Mouse (Mus musculus) A20 (cell line): ENCODE data around the gene Tmbim1.
A peak's percentile ranks its signal among the peaks of the same experiment; 100 is the strongest.

Experiments
- DNase-seq: peaks from one replicate; pipeline ENCODE4 v3.0.0-alpha.2; 2011; ENCODE audit warnings: low read depth, low spot score

Gene Tmbim1

DNA sequence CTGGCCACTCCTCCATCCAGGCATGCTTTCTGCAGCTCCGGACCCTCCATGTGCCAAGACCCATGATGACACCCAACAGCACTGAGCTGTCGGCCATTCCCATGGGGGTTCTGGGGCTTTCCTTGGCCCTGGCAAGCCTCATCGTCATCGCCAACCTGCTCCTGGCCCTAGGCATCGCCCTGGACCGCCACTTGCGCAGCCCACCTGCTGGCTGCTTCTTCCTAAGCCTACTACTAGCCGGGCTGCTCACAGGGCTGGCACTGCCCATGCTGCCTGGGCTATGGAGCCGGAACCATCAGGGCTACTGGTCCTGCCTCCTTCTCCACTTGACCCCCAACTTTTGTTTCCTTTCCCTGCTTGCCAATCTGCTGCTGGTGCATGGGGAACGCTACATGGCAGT, 26.9 kb downstream of the Tmbim1 start, which contains the start of gene Gpbar1:
Gpbar1 (plus strand) TSS at position 13 of the 400 bp plus-strand sequence.
- no peak for DNase-seq

DNA sequence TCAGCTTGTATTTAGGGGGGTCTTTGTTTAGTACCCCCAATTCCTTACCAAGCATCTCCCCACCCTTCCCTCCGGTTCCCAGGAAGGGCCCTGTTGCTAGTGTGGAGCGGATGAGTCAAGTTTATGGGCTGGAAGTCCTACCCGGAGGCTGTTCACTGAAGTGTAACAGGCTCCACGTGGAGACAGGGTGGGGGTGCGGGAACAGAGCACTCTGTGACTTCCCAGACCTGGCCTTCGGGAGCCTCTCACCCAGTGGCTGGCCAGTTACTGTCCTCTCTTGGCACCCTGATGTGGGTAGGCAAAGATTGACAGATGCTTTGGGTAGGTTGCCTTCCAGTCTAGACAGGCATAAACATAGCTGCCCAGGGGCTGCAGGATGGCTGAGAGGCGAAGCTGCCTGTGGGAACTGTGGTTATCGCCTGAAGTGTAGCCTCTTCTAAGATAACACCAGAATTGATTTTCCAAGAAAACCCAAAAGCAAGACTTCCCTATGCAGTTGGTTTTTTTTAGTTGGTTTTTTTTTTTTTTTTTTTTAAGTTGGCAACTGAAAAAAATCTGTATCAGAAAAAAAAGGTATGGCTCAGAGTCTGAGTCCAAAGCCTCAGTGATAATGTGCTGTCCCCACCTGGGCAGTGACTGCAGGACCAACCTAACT, 27.4 kb downstream of the Tmbim1 start:
- no peak for DNase-seq

DNA sequence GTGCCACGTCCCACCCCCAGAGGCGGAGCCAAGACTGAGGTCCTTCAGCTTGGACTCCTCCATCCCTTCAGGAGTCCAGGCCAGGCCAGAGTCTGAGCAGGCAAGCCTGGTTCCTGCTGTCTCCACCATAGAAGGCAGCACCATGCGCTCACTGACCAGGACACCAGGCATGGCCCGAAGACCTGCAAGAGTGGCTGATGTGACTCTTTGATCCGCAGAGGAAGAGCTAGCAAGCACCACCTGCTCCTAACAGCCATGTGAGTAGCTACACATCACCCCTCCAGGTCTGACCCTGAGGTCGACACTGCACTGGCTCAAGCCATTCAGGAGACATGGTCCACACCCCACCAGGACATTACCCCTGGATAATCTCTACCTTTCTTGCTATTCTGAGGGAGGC, 28.4 kb downstream of the Tmbim1 start:
- DNase-seq: no peak

DNA sequence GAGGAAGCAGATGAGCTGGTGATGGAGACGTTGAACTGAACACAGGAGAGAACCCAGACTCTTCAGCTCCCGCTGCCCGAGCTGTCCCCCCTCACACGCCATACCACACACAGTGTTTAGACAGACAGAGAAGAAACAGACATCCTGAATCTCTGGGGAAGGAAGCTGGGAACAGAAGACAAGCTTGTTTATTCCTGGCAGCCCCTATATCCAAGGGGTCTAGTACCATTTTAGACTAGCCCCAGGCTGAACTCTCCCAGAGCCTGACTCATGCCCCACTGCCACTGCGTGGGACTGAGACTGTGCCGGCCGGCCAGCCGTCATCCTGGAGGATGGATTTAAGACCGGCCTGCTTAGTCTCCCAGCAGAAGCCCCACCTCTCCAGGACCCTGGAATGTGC, 30.4 kb downstream of the Tmbim1 start:
- no peak for DNase-seq

DNA sequence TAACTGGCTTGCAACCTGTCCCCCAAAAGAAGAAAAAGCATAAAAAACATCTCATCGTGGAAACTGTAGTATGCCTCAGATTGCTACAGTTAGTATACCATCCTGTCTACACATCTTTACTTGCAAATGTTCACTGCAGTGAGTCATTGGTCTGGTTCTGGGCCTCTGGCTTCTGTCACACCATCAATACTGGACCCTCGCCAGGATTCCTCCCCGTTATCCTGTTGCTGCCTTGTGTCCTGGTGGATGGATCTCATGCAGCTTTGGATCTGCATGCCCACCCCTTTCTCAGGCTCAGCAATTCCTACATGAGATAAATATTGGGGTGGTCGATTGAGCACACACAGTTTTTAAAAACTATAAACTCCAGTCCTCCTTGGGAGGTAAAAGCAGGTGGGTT, 33.8 kb downstream of the Tmbim1 start:
- DNase-seq: no peak

DNA sequence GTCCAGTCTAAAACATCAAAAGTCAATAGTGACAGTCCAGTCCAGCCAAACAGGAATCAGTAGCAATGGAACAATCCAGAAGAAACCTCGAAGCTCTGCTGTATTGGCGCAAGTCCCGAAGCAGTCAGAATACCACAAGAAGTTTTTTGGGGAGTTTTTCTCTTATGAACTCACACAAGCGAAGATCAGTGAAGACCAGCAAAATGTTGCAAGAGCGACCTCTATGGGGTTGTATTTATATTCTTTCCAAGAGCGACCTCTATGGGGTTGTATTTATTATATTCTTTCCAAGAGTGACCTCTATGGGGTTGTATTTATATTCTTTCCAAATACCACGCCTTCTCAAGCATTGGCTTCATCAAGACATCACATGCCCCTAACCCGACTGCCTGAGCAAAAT, 36.7 kb downstream of the Tmbim1 start:
- DNase-seq: peak; percentile 56

DNA sequence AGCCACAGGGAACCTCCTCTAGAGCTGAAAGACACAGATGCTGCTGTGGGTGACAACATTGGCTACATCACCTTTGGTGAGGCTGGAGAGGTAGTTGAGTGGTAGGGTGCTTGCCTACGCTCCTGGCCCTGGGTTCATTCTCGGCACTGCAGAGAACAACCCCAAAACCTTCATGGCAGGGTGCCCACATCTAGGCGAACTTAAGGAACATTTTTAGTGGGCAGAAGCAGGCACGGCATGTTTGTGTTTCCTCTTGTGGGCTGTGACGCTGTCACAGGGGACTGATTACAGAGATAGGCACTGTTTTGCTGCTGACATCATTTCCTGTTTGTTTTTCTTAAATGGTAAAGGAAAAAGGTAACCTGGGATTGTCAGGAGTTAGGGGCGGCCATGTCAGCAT, 42.9 kb downstream of the Tmbim1 start:
- DNase-seq: no peak

DNA sequence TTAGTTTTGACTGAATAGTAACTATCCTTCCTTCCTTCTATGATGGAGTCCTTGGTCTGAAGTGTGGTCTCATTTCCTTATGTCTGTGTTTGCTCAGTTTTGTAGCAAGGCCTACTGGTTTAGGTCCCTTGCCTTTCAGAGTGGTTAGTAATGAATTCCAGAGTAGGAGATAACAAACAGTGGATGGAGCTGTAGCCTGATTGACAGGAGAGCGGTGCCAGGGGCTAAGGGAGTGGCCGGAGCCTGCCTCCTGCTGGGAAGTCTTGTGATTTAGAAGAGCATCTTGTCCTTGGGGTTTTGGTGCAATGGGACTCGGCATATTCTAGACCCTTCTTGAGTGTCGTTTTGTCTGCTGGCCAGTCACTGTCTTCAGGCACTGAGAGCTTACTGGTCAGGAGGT, 48.6 kb downstream of the Tmbim1 start:
- no peak for DNase-seq

DNA sequence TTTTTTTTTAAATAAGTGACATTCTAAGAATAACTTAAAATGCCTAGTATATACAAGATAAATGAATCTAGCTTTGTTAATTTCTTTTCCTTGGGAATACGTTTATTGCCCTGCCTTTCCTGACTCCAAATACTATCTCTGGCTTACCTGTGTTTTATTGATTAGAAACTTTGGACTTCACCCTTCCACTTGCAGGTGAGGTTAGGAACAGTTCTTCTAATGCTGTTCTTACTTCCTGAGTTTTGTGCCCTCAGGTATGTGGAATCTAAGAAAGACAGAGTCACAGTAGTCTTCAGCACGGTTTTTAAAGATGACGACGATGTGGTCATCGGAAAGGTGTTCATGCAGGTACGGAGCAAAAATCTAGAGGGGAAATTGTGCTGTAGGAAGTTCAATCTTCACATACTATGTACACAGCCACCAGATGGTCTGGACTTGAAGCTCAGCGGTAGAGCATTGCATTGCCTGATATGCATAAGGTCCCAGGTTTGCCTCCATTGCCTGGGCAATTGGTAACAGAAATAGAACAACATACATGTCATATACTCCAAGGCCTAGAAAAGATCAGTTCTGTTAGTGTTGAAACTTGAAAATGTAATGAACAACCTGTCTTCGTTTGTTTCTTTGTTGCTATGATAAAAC, 49.6 kb downstream of the Tmbim1 start:
- DNase-seq: no peak

DNA sequence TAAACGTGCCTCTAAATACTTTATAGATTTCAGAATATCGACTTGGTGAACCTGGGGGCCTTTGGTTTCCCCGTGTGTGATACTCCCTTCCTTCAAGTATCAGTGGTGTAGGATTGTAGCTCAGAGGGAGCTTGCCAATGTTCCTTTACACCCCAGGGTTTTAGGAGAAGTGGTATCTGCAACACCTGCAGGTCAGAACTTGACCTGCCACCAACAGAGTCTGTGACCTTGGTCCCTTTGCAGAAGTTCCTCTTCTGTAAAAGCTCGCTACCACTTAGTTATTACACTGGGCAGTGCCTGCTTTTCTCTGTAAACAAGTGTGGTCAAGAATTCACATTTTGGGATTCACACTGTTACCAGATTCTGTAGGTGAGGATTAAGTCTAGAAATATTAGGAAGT, 55.3 kb downstream of the Tmbim1 start:
- peak; percentile 68 for DNase-seq

DNA sequence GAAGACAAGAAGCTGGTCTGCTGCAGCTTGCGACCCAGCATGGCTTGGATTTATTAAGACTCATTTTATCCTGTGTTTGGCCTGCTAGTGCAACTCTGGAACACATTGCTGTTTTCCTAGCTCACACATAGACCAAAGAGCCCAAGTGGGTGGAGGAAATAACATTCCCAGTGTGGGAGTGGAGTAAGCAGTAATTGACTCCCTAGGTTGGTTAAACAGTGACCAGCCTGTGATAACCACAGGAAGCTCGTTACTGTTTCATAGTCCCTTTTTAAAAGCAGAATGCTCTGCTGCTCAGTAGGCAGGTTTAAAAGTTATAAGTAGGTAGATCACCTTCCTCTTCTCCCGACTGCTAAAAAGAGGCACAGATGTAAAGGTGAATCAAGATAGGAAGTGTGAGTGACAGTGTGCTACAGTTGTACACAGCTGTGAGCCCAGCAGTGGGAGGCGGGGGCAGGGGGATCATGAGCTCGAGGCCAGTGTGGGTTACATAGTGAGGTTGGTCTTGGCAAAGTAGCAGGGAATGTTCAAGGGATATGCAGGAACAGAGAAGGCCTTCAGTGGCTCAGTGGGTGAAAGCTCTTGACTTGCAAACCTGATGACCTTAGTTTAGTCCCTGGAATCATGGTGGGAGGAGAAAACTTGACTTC, 56.0 kb downstream of the Tmbim1 start:
- DNase-seq: peak; percentile 70

DNA sequence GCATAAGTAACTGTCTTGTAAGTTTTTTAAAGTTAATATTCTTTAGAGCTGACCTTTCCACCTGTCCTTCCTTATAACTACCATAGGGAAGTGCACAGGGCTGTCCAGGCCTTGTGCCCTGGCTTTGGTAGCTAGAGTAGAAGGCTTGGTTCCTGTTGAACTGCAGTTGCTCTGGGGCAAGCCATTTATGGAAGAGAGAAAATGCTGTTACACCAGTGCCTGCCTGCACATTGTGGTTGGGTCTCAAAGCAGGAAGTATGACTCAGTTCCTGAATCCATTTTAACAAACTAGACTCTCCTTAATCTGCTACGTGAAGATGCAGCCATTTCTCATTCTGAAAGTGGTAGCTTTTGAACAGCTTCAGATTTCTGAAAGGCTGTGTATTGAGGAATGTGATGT, 56.6 kb downstream of the Tmbim1 start:
- peak; percentile 85 for DNase-seq

DNA sequence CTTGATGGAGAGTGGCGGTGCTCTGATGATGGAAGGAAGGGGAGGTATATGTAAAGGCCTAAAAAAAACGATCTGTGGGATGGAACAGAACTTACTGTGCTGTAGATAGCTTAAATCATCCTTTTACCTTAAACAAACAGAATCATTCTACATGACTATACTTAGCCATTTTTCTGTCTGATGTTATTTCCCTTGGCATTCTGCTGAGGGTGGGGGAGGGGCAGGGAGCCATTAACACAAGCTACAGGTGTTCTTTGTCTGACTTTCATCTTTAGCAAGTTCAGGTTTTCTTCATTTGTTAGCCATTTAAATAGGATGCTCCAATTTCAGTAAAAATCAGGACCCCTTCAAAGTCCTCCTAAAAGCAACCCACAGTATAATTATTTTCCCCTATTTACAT, 59.9 kb downstream of the Tmbim1 start:
- DNase-seq: peak; percentile 51

DNA sequence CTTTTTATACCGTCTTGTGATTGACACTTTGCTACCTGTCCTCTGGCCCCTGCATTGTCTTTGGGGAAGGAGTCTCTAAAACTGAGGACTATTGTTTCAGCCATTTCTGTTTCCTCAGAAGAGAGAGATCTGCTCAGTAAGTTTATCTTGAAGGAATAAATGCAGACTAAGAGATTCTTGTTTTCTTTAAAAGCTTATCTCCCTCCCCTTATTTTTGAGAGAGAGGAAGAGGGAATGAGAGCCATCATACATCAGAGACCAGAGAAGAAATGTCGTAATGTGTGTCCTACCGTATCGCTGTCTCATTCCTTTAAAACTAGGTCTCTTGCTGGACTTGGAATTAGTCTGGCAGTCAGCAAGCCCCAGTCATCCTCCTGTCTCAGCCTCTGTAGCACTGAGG, 64.6 kb downstream of the Tmbim1 start:
- DNase-seq: no peak

DNA sequence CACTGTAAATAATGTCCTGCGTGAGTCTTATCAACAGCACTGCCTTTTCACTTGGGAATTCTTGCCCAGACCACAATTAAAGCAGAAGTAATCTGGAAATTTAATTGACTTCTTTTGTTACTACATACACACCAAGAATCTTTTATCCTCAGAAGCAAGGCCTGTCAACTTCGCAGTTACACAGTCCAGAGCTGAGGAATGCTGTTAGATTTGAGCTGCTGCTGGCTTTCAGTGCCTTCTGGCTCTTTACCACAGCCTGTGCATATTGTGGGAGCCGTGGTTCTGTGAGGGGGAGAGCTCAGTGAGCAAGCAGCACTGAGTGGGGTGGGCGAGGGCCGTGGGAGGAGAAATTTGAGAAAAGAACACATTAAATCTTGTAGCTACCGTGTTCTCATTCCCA, 65.1 kb downstream of the Tmbim1 start:
- DNase-seq: no peak

DNA sequence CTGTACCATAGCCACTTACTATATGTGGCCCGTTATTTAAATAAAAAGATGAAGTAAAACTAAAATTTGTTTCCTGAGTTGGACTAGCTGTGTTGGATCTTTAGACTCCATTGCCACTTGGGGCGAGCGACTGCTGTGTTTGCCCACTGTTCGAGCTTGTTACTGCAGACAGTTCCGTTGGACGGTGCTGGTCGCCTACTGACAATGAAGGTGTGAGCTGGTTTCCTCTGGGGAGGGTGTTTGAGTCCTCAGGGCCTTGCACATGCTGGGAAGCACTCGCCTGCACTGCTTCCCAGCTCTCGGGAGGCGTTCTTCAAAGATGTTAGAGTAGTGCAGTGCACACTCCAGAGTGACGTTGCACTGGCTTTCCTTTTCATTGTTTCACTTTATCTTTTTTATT, 65.8 kb downstream of the Tmbim1 start:
- peak; percentile 56 for DNase-seq

DNA sequence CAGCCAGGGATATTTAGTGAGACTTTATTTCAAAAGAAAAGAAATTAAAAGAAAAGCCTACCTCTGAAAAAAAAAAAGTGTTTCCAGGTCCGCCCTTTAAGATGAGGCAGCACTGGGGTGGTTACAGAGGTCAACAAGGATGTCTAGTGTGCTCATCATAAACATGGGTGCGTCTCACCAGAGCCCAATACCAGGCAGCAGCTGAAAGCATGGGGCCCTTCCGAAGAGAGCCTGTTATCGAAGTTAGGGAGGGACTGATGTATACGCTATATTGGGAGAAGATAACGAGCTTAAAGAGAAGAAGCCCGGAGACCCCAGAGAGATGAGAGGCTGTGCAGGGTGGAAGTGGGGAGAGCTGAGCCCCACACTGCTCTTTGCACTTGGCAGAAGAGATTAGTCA, 66.3 kb downstream of the Tmbim1 start:
- DNase-seq: peak; percentile 53
